Mouse (Mus musculus) urinary bladder, adult 2 months (tissue): ENCODE results near the gene Mrpl37. TPM values are rescaled to one million over a fixed set of nuclear protein-coding genes. Genes with fewer than 3 reads are reported as not detected.

ENCODE experiments used
- DNase-seq: peaks from one replicate; pipeline ENCODE4 v3.0.0; 2022; ENCODE audit warnings: low spot score
- polyA plus RNA-seq: library from polyadenylated mRNA; depleted of rRNA; stranded (reverse); fragments of >200 nt; gene quantifications from 2 replicates; pipeline ENCODE4 v1.2.3, GENCODE M21; 2012

The Mrpl37 gene
- polyA plus RNA-seq, 1 experiment, result 64.9 TPM

GRCm38 (mm10) chr4:107067151-107067840 is 628 bp upstream of the Mrpl37 start:
- DNase-seq, result no peak

GRCm38 (mm10) chr4:107064394-107065098 is 2.1 kb downstream of the Mrpl37 start:
- DNase-seq, result no peak

GRCm38 (mm10) chr4:107063214-107063613 is 3.5 kb downstream of the Mrpl37 start:
- no peak for DNase-seq

- DNase-seq, result no peak
Observed at GRCm38 (mm10) chr4:107061560-107061959, 5.1 kb downstream of the Mrpl37 start.

GRCm38 (mm10) chr4:107058781-107059180 is 7.9 kb downstream of the Mrpl37 start:
- no peak for DNase-seq

- no peak for DNase-seq
Observed at GRCm38 (mm10) chr4:107058346-107058745, 8.3 kb downstream of the Mrpl37 start.

GRCm38 (mm10) chr4:107056088-107056487 is 10.6 kb downstream of the Mrpl37 start:
- DNase-seq, result no peak

GRCm38 (mm10) chr4:107052962-107053553 is 13.6 kb downstream of the Mrpl37 start:
- DNase-seq, result no peak

- no peak for DNase-seq
Observed at GRCm38 (mm10) chr4:107051889-107052288, 14.8 kb downstream of the Mrpl37 start.

GRCm38 (mm10) chr4:107048568-107049162 is 18.0 kb downstream of the Mrpl37 start:
- no peak for DNase-seq

GRCm38 (mm10) chr4:107047806-107048205 is 18.9 kb downstream of the Mrpl37 start:
- no peak for DNase-seq

- DNase-seq, result no peak
Observed at GRCm38 (mm10) chr4:107045188-107045587, 21.5 kb downstream of the Mrpl37 start.

GRCm38 (mm10) chr4:107042304-107042703 is 24.4 kb downstream of the Mrpl37 start:
- DNase-seq, result no peak

GRCm38 (mm10) chr4:107039270-107039669 is 27.4 kb downstream of the Mrpl37 start:
- no peak for DNase-seq

- no peak for DNase-seq
Observed at GRCm38 (mm10) chr4:107038303-107038702, 28.4 kb downstream of the Mrpl37 start.

GRCm38 (mm10) chr4:107036985-107037384 is 29.7 kb downstream of the Mrpl37 start:
- no peak for DNase-seq

GRCm38 (mm10) chr4:107035689-107036088 is 31.0 kb downstream of the Mrpl37 start:
- DNase-seq, result no peak

GRCm38 (mm10) chr4:107026451-107026850 is 40.2 kb downstream of the Mrpl37 start:
- DNase-seq, result no peak

- no peak for DNase-seq
Observed at GRCm38 (mm10) chr4:107025369-107025768, 41.3 kb downstream of the Mrpl37 start.

GRCm38 (mm10) chr4:107024899-107025298 is 41.8 kb downstream of the Mrpl37 start:
- DNase-seq, result no peak

GRCm38 (mm10) chr4:107021464-107021863 is 45.2 kb downstream of the Mrpl37 start:
- DNase-seq, result no peak

- DNase-seq, result no peak
Observed at GRCm38 (mm10) chr4:107020287-107021000, 46.2 kb downstream of the Mrpl37 start.
